Mouse (Mus musculus) hematopoietic multipotent progenitor cell, adult 10-12 weeks (in vitro differentiated cells): ENCODE results near the gene Rbm14. TPM values are rescaled to one million over a fixed set of nuclear protein-coding genes. Genes with fewer than 3 reads are reported as not detected.

Experiments used
- polyA plus RNA-seq: library from polyadenylated mRNA; stranded (reverse); fragments of >175 nt; gene quantifications from 2 replicates; pipeline ENCODE4 v1.2.3, GENCODE M21; 2012; ENCODE audit warnings: low replicate concordance

Gene Rbm14
- 20.9 and 36.1 TPM in 2 replicates for polyA plus RNA-seq

GRCm38 (mm10) chr19:4811063-4811908 lies at the start of gene Rbm14, which contains the start of gene Gm21992:
Rbm14 (minus strand) TSS chr19:4811634.
Gm21992 (minus strand) TSS chr19:4811612.

DNA sequence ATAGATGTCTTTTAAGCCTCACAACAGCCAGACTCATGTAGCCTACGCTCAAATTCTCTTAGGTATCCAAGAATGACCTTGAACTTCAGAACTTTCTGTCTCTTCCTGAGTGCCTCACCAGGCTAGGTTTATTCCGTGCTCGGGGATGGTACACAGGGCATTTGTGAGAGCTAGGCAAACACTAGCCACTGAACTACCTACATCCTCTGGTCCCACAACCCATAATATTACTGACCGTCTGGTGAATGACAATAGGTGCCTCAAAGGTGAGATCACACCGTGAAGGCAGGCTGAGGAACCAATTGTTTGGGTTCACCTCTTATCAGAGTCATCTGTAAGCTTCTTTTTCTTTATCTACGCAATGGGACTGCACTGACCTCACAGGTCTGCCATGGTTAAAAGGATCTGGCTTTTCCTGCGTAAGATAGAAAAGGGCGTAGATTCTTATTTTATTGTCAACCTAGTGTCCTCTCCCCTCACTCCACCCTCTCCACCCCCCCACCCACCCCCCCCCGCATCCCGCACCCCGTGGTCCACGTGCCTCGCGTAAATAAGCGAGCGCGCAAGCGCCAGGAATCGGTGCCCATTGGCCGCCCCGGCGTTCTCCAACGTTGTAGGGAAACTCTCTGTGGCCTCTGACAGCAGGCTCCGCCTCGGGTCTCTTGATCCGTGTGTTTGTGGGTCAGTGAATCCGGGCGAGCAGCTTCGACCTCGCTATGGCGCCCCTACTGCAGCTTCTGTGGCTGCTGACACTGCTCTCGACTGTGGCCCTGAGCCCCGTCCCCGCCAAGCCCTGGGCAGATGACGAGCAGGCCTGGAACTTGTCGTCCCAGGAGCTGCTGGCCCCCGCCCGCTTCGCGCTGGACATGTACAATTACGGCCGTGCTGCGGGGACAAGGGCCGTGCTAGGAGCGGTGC lies 43.4 kb upstream of the Rbm14 start, which contains the start of gene Ctsf:
Ctsf (plus strand) TSS at position 579 of the 918 bp plus-strand sequence.

GRCm38 (mm10) chr19:4839149-4839548 lies 27.7 kb upstream of the Rbm14 start, which contains the start of the genes Ccs and Ccdc87:
Ccs (minus strand) TSS chr19:4839332.
Ccdc87 (plus strand) TSS chr19:4839366.

DNA sequence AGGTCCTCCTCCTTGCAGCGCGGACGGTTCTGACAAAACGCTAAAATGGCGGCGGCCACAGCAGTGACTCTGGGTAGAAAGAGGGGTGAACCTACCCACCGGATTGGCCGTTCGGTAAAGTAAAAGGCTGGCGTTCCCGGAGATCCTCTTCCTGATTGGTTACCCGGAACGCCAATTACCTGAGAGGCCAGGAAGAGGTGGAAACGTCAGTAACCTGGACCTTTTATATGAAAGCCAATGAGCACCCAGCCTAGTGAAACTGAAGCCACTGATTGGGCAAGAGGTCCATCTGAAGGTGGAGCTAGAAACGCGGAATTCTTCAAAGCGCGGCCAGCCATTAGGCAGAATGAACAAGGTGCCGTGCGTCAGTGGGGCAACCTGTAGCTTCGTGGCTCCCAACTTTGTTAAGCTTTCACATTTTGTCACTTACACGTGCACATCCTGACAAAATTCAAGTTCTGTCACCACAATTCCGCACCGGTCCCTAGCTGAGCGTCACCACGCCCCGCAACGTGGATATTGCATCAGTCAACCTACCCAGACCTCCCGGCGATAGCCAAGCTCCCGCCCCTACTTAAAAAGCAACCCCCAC lies 17.5 kb downstream of the Rbm14 start, which contains the start of gene Rbm4:
Rbm4 (minus strand) TSS at position 71 of the 592 bp plus-strand sequence.

GRCm38 (mm10) chr19:4756193-4756911 lies 55.1 kb downstream of the Rbm14 start, which contains the start of gene Rbm4b:
Rbm4b (plus strand) TSS chr19:4756497.

Other genes starting within 250 kb of the Rbm14 start
- 0.86 and 0.90 TPM in 2 replicates for gene Lrfn4, start 196.0 kb downstream of the Rbm14 start, polyA plus RNA-seq
- 15.3 and 49.3 TPM in 2 replicates for gene Rce1, start 186.0 kb downstream of the Rbm14 start, polyA plus RNA-seq
- not detected in 2 replicates for gene Gm960, start 113.0 kb downstream of the Rbm14 start, polyA plus RNA-seq
- 0.14 and 0.16 TPM in 2 replicates for gene Sptbn2, start 100.5 kb downstream of the Rbm14 start, polyA plus RNA-seq
- gene Rbm4b, start 55.1 kb downstream of the Rbm14 start, polyA plus RNA-seq = 8.5 and 11.5 TPM in 2 replicates
- 6.9 and 16.0 TPM in 2 replicates for gene Rbm4, start 17.7 kb downstream of the Rbm14 start, polyA plus RNA-seq
- gene Gm21992, start within 50 bp of the Rbm14 start, polyA plus RNA-seq = 3.8 and 4.1 TPM in 2 replicates
- gene Ccs, start 27.7 kb upstream of the Rbm14 start, polyA plus RNA-seq = 12.7 and 51.8 TPM in 2 replicates
- not detected in 2 replicates for gene Ccdc87, start 27.7 kb upstream of the Rbm14 start, polyA plus RNA-seq
- 11.0 and 13.2 TPM in 2 replicates for gene Ctsf, start 43.5 kb upstream of the Rbm14 start, polyA plus RNA-seq
- 0.22 and 0.38 TPM in 2 replicates for gene Actn3, start 66.3 kb upstream of the Rbm14 start, polyA plus RNA-seq
- gene Zdhhc24, start 67.0 kb upstream of the Rbm14 start, polyA plus RNA-seq = 4.0 and 5.5 TPM in 2 replicates
- gene Bbs1, start 95.0 kb upstream of the Rbm14 start, polyA plus RNA-seq = 2.5 and 3.9 TPM in 2 replicates
- gene Dpp3, start 116.7 kb upstream of the Rbm14 start, polyA plus RNA-seq = 53.2 and 59.1 TPM in 2 replicates
- gene Peli3, start 131.5 kb upstream of the Rbm14 start, polyA plus RNA-seq = 0.70 and 1.6 TPM in 2 replicates
- gene Mrpl11, start 150.5 kb upstream of the Rbm14 start, polyA plus RNA-seq = 32.1 and 50.4 TPM in 2 replicates
- 0.58 and 2.6 TPM in 2 replicates for gene Npas4, start 178.7 kb upstream of the Rbm14 start, polyA plus RNA-seq
- gene Slc29a2, start 212.2 kb upstream of the Rbm14 start, polyA plus RNA-seq = 2.2 and 2.4 TPM in 2 replicates
- gene B4gat1, start 227.2 kb upstream of the Rbm14 start, polyA plus RNA-seq = 6.8 and 7.5 TPM in 2 replicates
- 0.27 and 1.1 TPM in 2 replicates for gene AC124502.3, start 227.3 kb upstream of the Rbm14 start, polyA plus RNA-seq
- gene Brms1, start 229.7 kb upstream of the Rbm14 start, polyA plus RNA-seq = 43.8 and 84.2 TPM in 2 replicates
- gene Rin1, start 238.8 kb upstream of the Rbm14 start, polyA plus RNA-seq = 2.1 and 4.0 TPM in 2 replicates